Mouse (Mus musculus): ENCODE data around the gene Rpl31. TPM values are rescaled to one million over a fixed set of nuclear protein-coding genes. Genes with fewer than 3 reads are reported as not detected.
A peak's percentile ranks its signal among the peaks of the same experiment; 100 is the strongest.

The Rpl31 gene
- polyA plus RNA-seq, 1 experiment from 2014 or later = 468 TPM

DNA sequence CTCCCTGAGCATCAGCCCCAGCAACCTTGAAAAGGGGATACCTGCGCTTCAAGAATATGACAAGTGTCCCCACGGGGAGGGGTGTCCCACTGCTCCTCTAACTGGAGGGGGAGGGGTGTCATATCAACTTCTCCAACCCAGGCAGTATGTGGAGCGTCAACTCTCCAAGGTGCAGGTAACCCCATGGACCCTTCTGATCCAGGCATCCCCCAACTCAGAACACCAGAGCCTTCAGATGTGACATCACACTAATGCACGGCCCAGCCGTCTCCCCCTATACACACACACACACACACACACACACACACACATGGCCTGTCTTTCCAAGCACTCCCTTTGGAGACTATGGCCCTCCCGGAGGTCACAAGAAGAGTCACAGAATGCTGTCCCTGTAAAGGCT, 24.0 kb downstream of the Rpl31 start:
- Histone ChIP-seq H3K9me3 (replicated peaks) (no peaks in the 10 kb centered on the region), H3K27ac (replicated peaks) (no peak overlapping the region), H3K36me3 (0 out of 2 replicates have a peak, but pooled peaks cover 2% of the 10 kb centered on the region), H3K4me1 (peaks cover 5% of the 10 kb centered on the region; the same call in 1 of the 2 replicates), H3K27me3 (ENCODE audit: low read depth, poor library complexity, severe bottlenecking) (peaks cover 4% of the 10 kb centered on the region; the same call in 1 of the 2 replicates), H3K4me3 (no peak overlapping the region)
- WGBS = 91% methylated on average over 6 of the region's 6 CpGs
- no peak for DNase-seq (ENCODE audit: low spot score)

DNA sequence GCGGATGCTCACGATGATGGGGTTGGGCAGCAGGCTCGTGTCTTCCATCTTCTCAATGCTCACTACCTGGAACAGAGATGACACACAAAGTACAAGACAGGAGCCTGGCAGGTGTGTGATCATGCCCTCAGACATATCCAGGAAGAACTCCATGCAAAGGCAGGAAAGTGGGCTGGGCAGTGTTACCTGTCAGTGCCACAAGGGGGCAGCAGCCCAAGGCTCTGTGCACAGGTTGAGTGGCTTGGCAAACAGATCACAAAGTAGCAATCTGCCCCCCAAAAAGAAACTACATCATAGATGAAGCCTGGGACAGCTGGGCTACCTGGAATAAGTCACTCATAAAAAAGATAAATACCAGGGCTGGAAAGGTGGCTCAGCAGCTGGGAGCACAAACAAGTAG, 24.5 kb downstream of the Rpl31 start:
- Histone ChIP-seq H3K27me3 (ENCODE audit: low read depth, poor library complexity, severe bottlenecking) (peaks cover 4% of the 10 kb centered on the region; the same call in 1 of the 2 replicates), H3K27ac (replicated peaks) (no peak overlapping the region), H3K4me1 (peaks cover 5% of the 10 kb centered on the region; the same call in 1 of the 2 replicates), H3K9me3 (replicated peaks) (peaks cover 5% of the 10 kb centered on the region; the same call in 1 of the 2 replicates), H3K4me3 (no peak overlapping the region), H3K36me3 (peaks cover 7% of the 10 kb centered on the region; the same call in 1 of the 2 replicates)
- 59% methylated on average over 3 of the region's 3 CpGs for WGBS
- DNase-seq (ENCODE audit: low spot score) = peak; percentile 72

DNA sequence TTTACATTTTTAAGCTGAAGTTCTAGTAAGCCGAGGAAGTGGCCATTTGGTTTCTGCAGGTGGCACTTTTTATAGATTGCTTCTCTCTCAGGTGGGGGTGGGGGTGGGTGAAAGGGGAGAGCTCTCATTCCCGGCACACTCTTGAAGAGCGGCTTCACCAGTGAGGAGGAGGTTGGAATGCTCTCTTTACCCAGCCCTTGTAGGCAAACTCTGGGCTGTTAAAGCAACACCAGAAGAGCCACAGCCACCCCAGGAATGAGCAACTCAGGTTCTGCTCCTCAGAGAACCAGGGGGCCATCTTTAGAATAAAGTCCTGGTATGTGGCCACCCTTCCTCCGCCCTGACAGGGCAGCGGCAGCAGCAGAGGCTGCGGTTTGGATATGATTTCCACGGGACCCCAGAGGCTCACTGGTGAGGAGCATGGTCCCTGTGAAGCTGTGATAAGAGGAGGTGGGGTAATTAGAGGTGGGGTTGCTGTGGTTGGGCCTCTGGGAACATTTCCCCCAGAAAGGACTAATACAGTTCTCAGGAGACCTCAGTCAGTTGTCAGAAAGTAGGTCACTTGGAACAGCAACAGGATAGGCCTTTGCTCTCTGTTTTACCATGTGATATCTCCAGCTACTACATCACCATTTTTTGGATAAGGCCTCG, 25.7 kb downstream of the Rpl31 start:
- peaks cover 10% of the 10 kb centered on the region; the same call in 1 of the 2 replicates for H3K9me3 ChIP-seq (replicated peaks)
- H3K27me3 ChIP-seq (ENCODE audit: low read depth, poor library complexity, severe bottlenecking) = peaks cover 4% of the 10 kb centered on the region; the same call in 1 of the 2 replicates
- 90% methylated on average over 8 of the region's 8 CpGs for WGBS
- H3K27ac ChIP-seq (replicated peaks) = no peak overlapping the region
- no peak for DNase-seq (ENCODE audit: low spot score)
- peaks cover 5% of the 10 kb centered on the region; the same call in 1 of the 2 replicates for H3K4me1 ChIP-seq
- H3K4me3 ChIP-seq = no peak overlapping the region
- H3K36me3 ChIP-seq = peaks cover 10% of the 10 kb centered on the region; the same call in 1 of the 2 replicates

DNA sequence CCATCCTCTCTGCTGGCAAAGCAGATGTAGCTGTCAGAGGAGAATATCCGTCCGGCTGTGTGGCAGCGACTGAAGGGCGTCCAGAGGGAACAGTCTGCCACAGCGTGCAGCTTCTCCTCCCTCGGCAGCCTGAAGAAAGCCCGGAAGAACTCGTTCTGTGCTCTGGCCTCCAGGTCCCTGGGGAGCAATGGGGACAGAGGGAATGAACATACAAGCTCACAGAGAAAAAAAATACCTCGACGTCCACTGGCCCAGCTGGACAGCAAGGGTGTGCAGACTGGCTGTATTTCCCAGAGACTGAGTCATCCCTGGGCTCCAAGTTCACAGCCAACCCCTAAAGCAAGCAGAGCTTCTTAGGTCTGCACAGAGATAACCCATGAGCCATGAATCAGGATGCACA, 26.5 kb downstream of the Rpl31 start:
- WGBS = 81% methylated on average over 10 of the region's 10 CpGs
- peaks cover 8% of the 10 kb centered on the region; the same call in 1 of the 2 replicates for H3K36me3 ChIP-seq
- peaks cover 5% of the 10 kb centered on the region; the same call in 1 of the 2 replicates for H3K4me1 ChIP-seq
- no peak for DNase-seq (ENCODE audit: low spot score)
- H3K4me3 ChIP-seq = no peak overlapping the region
- H3K27ac ChIP-seq (replicated peaks) = no peak overlapping the region
- H3K27me3 ChIP-seq (ENCODE audit: low read depth, poor library complexity, severe bottlenecking) = peaks cover 4% of the 10 kb centered on the region; the same call in 1 of the 2 replicates
- H3K9me3 ChIP-seq (replicated peaks) = peaks cover 10% of the 10 kb centered on the region; the same call in 1 of the 2 replicates

DNA sequence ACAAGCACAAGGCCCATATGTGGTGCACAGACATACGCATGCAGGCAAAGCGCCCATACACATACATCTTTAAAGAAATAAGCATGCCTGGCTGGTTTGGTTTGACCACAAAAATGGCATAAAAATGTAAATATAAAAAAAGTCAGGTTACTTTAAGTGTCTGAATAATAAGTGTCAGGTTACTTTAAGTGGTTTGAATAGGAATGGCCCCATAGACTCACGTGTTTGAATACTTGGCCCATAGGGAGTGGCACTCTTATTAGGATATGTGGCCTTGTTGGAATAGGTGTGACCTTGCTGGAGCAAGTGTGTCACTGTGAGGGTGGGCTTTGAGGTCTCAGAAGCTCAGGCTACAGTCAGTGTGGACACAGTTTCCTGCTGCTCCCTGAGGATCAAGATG, 27.0 kb downstream of the Rpl31 start:
- Histone ChIP-seq H3K27me3 (ENCODE audit: low read depth, poor library complexity, severe bottlenecking) (peaks cover 4% of the 10 kb centered on the region; the same call in 1 of the 2 replicates), H3K36me3 (peaks cover 8% of the 10 kb centered on the region; the same call in 1 of the 2 replicates), H3K9me3 (replicated peaks) (peaks cover 10% of the 10 kb centered on the region; the same call in 1 of the 2 replicates), H3K4me1 (peaks cover 5% of the 10 kb centered on the region; the same call in 1 of the 2 replicates), H3K27ac (replicated peaks) (no peak overlapping the region), H3K4me3 (no peak overlapping the region)
- 93% methylated on average over 3 of the region's 3 CpGs for WGBS
- DNase-seq (ENCODE audit: low spot score) = no peak

DNA sequence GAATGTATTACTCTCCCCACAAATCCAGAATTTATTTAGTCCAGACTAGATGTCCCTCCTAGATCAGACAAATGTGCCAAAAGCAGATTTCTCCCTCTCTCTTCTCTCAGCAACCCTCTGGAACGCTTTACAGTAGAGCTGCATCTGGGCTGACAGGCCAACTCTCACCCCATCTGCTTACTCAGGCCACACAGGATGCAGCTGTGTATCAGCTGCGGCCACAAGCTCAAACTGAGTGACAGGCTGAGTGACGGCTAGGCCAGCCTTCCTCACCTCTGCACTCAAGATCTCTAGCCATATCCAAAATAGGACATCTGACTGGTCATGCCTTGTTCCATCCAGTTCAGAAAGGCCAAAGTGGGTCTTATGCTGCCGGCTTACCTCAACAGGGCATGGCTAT, 28.7 kb downstream of the Rpl31 start:
- no peak for DNase-seq (ENCODE audit: low spot score)
- H3K36me3 ChIP-seq = peaks cover 8% of the 10 kb centered on the region; the same call in 1 of the 2 replicates
- peaks cover 10% of the 10 kb centered on the region; the same call in 1 of the 2 replicates for H3K9me3 ChIP-seq (replicated peaks)
- no peak overlapping the region for H3K4me3 ChIP-seq
- H3K4me1 ChIP-seq = no peaks in the 10 kb centered on the region
- no peak overlapping the region for H3K27ac ChIP-seq (replicated peaks)
- 79% methylated on average over 4 of the region's 4 CpGs for WGBS
- no peaks in the 10 kb centered on the region for H3K27me3 ChIP-seq (ENCODE audit: low read depth, poor library complexity, severe bottlenecking)

DNA sequence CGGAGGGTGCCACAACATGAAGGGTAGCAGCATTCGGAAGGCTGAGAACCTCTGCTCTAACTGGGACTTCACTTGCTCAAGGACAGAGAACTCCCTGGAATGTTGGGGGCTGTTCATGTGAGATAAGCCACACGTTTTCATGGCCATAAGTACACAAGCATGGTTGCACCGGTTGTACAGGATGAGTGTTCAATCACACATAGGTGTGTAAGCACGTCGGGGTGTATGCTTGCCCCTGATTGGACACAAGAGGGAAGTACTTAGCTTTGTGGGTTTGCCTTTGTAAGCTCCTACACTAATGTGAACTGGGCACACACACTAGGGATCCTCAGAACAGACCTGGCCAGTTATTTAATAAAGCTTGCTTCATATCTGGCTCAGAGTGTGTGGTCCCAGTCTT, 30.6 kb downstream of the Rpl31 start:
- 95% methylated on average over 6 of the region's 6 CpGs for WGBS
- H3K27ac ChIP-seq (replicated peaks) = no peak overlapping the region
- no peak for DNase-seq (ENCODE audit: low spot score)
- H3K4me1 ChIP-seq = no peaks in the 10 kb centered on the region
- no peaks in the 10 kb centered on the region for H3K27me3 ChIP-seq (ENCODE audit: low read depth, poor library complexity, severe bottlenecking)
- no peak overlapping the region for H3K4me3 ChIP-seq
- H3K9me3 ChIP-seq (replicated peaks) = peaks cover 10% of the 10 kb centered on the region; the same call in 1 of the 2 replicates
- peaks cover 8% of the 10 kb centered on the region; the same call in 1 of the 2 replicates for H3K36me3 ChIP-seq

DNA sequence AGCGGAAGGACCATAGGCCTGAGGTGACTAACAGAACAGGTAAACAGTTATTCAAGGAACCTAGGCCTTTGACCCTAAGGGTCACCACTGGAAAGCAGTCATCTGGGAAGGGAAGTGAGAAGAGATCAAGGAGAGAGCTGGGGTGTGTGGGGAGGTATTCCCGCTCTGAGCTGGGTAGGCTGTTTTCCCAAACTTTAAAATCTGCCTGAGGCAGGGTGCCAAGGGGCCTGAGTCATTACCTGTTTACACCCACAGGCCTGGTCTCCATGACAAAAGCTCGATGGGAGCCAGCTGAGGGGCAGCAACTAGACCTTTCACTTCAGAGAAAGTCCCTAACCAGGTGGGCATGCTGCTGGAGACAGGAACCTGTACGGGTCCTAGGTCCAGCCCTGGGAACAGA, 31.6 kb downstream of the Rpl31 start:
- peaks cover 10% of the 10 kb centered on the region; the same call in 1 of the 2 replicates for H3K9me3 ChIP-seq (replicated peaks)
- H3K36me3 ChIP-seq = peaks cover 8% of the 10 kb centered on the region; the same call in 1 of the 2 replicates
- no peak overlapping the region for H3K27ac ChIP-seq (replicated peaks)
- 84% methylated on average over 4 of the region's 4 CpGs for WGBS
- H3K4me1 ChIP-seq = no peaks in the 10 kb centered on the region
- no peaks in the 10 kb centered on the region for H3K27me3 ChIP-seq (ENCODE audit: low read depth, poor library complexity, severe bottlenecking)
- no peak for DNase-seq (ENCODE audit: low spot score)
- no peak overlapping the region for H3K4me3 ChIP-seq

DNA sequence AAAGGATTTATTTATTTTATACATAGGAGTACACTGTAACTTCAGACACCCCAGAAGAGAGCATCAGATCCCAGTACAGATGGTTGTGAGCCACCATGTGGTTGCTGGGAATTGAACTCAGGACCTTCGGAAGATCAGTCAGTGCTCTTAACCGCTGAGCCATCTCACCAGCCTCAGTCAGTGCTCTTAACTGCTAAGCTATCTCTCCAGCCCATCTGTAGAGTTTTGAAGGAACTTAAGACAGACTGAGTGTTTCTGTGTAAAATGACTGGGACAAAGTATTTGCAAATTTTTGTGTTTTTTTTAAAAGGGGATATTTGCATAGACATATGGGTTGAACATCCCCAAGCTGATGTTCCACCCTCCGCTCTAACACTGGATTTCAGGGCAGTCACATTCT, 32.5 kb downstream of the Rpl31 start:
- H3K27ac ChIP-seq (replicated peaks) = no peak overlapping the region
- 94% methylated on average over 3 of the region's 3 CpGs for WGBS

DNA sequence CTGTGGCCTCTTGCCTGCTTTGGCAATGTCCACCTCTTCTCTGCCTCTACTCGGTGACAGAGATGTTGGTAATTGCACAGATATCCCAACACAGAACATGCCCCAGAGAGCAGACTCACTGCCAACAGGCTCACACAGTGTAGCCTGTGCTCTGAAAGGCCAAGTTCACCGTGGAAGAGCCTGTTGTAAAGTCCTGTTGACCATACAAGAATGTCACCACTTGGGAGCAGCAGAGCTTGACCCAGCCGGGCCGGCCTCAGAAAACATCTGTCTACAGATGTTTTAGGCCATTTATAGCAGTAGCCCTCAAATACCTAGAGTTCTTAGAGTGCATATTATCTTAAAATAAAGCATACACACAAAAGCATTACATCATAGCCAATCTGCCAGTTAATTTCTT, 39.5 kb downstream of the Rpl31 start:
- Histone ChIP-seq H3K36me3 (no peaks in the 10 kb centered on the region), H3K27ac (replicated peaks) (no peak overlapping the region), H3K9me3 (replicated peaks) (no peaks in the 10 kb centered on the region), H3K4me3 (no peak overlapping the region), H3K4me1 (0 out of 2 replicates have a peak, but pooled peaks cover 3% of the 10 kb centered on the region), H3K27me3 (ENCODE audit: low read depth, poor library complexity, severe bottlenecking) (no peaks in the 10 kb centered on the region)
- WGBS = 87% methylated on average over 4 of the region's 4 CpGs
- no peak for DNase-seq (ENCODE audit: low spot score)

More for the DNA sequence above, 32.5 kb downstream of the Rpl31 start:
- Histone ChIP-seq H3K27me3 (ENCODE audit: low read depth, poor library complexity, severe bottlenecking) (no peaks in the 10 kb centered on the region), H3K36me3 (peaks cover 8% of the 10 kb centered on the region; the same call in 1 of the 2 replicates), H3K4me3 (no peak overlapping the region), H3K4me1 (no peaks in the 10 kb centered on the region), H3K9me3 (replicated peaks) (peaks cover 10% of the 10 kb centered on the region; the same call in 1 of the 2 replicates)
- no peak for DNase-seq (ENCODE audit: low spot score)

DNA sequence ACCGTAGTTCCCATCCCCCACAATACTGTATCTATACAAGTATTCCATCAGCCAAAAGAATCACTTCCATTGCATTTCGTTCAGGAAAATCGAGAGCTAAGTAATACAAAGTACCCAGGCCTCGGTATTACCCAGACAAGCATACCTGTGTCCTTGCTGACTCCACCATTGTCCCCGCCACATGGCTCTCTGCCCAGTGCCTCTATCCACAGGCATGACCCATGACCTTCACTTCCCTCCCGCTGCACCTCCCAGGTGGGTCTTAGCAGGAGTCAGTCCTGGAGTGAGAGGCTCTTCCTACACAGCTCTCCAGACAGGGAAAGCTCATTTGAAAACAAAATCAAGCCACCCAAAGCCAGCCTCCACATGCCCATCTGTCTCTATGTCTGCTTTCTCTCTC, 40.5 kb downstream of the Rpl31 start:
- Histone ChIP-seq H3K27ac (replicated peaks) (no peak overlapping the region), H3K9me3 (replicated peaks) (no peaks in the 10 kb centered on the region), H3K4me3 (no peak overlapping the region), H3K4me1 (0 out of 2 replicates have a peak, but pooled peaks cover 3% of the 10 kb centered on the region), H3K36me3 (no peaks in the 10 kb centered on the region), H3K27me3 (ENCODE audit: low read depth, poor library complexity, severe bottlenecking) (no peaks in the 10 kb centered on the region)
- WGBS = 87% methylated on average over 6 of the region's 6 CpGs
- no peak for DNase-seq (ENCODE audit: low spot score)

DNA sequence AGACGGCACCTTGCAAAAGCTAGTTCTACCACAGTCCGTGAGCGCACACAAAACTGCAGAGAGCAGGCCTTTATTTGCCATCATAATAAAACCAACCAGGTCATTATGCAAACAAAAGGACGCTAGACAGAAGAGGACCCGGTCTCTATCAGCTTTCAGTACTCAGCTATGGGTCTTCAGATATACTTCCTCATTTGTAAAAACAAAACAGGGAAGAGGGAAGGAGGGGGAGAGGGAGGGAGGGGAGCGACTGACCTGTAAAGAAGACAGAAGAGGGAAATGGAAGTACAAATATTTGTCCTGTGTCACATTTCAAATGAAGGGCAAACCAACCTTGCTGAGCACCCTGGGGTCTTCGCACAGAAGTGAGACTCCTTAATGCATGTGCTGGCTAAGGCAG, 41.0 kb downstream of the Rpl31 start:
- Histone ChIP-seq H3K27me3 (ENCODE audit: low read depth, poor library complexity, severe bottlenecking) (no peaks in the 10 kb centered on the region), H3K9me3 (replicated peaks) (no peaks in the 10 kb centered on the region), H3K36me3 (no peaks in the 10 kb centered on the region), H3K4me1 (0 out of 2 replicates have a peak, but pooled peaks cover 3% of the 10 kb centered on the region), H3K4me3 (no peak overlapping the region), H3K27ac (replicated peaks) (no peak overlapping the region)
- 77% methylated on average over 7 of the region's 7 CpGs for WGBS
- no peak for DNase-seq (ENCODE audit: low spot score)

Measured in midbrain, embryonic 10.5 days (tissue).